14 mouse cellular contexts compared by ENCODE assay signal in the genomic region with DNA sequence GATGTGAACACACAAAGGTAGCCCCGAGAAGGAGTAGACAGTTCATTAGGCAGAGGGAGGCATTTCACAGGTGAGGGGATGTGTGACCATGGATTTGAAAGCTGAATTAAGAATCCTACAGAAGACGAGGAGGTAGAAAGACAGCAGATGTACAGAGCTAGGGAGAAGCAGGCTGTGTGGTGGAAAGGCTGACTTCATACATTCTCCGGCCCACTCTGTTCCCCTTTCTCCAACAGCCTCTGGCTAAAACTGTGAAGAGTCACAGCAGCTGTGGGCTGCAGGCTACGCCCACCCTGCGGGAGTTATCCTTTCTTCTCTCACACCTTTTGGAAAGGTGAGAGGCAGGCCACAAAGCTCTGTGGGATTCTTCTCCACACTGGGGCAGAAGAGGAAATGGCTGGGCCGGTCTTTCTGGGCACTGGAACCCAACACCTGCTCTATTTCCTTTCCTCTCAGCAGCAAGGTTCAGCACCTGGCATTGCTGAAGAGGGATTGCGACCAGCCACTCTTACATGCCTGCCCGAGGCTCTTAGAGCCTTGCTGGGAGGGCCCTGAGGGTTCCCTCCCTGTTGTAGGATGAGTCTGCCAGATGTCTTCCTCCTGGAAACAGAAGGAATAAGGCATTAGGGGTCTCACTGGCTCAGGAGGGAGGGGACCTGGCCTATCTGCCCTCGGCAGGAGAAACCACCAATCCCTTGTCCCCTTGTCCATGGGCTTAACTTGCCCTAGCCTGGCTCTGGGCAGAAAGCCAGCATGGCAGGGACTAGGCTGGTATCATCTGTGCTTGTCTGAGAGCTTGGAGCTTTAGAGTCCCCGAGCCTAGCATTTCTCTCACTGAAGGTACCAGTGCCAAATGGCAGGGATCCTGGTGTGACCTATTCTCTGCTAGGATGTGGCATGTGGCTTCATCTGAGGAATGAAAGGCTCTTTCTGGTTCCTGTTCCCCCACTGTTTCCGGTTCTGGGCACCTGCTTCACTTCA. TPM values are rescaled to one million over a fixed set of nuclear protein-coding genes. Genes with fewer than 3 reads are reported as not detected.
DNase-seq lines count a peak whose midpoint lies in the region; ATAC-seq and TF ChIP-seq lines count a peak whose summit lies in the region.
"Had no signal": no experiment of that assay in that cellular context is flagged by ENCODE, and none has a peak within 500 bp of the region (broad histone marks: within the 10 kb centered on the region; RNA-seq: fewer than 3 reads in every experiment).

No protein-coding gene starts in this region.

- H3K9ac ChIP-seq in forebrain, postnatal 0 days, result no peak overlapping the region
- no peak overlapping the region for H3K9ac ChIP-seq in forebrain, embryonic 12.5 days
- H3K9ac ChIP-seq: limb, embryonic 12.5 days had no signal

- WGBS in forebrain, postnatal 0 days, result 66% methylated on average over 11 of the region's 11 CpGs
- 78% methylated on average over 11 of the region's 11 CpGs for WGBS in forebrain, embryonic 12.5 days
- 24% methylated on average over 11 of the region's 11 CpGs for WGBS in cerebellum, adult 2 months

- DNase-seq in forebrain, postnatal 0 days, result no peak
- DNase-seq in left cerebral cortex, postnatal 25 days (ENCODE audit: low spot score in 2 of 2), result peak; percentile 14 to 56
- DNase-seq in left cerebral cortex, adult 9 months (ENCODE audit: low spot score in 2 of 2), result no peak
- peak; percentile 78 to 88 for DNase-seq in cerebellum, adult 2 months
- DNase-seq in retina, postnatal 7 days (ENCODE audit: low read depth, low spot score), result peak; percentile 43
- DNase-seq in adrenal gland, adult 2 months, result no peak
- DNase-seq in natural killer cell, adult 2 months (ENCODE audit: low spot score in 2 of 2), result no peak
- DNase-seq: adrenal gland, postnatal 36 days had no signal

- H3K9me3 ChIP-seq in forebrain, postnatal 0 days (ENCODE audit: low read length), result no peaks in the 10 kb centered on the region
- H3K9me3 ChIP-seq in forebrain, embryonic 12.5 days, result no peaks in the 10 kb centered on the region
- H3K9me3 ChIP-seq: limb, embryonic 12.5 days had no signal

- H3K4me2 ChIP-seq in forebrain, postnatal 0 days (ENCODE audit: low read depth), result no peak overlapping the region
- H3K4me2 ChIP-seq in forebrain, embryonic 12.5 days, result no peak overlapping the region
- H3K4me2 ChIP-seq: limb, embryonic 12.5 days had no signal

- peak; percentile 44 for ATAC-seq in forebrain, postnatal 0 days
- no peak for ATAC-seq in forebrain, embryonic 12.5 days (ENCODE audit: low FRiP score)
- ATAC-seq: forebrain, embryonic 14.5 days; lung, postnatal 0 days had no signal

- no peak overlapping the region for H3K27ac ChIP-seq in forebrain, postnatal 0 days (ENCODE audit: low read depth, low read length)
- no peak overlapping the region for H3K27ac ChIP-seq in forebrain, embryonic 12.5 days
- H3K27ac ChIP-seq in cerebellum, adult 2 months (ENCODE audit: insufficient read depth, low read length), result peak overlapping the region; percentile 8; the same call in 1 of the 2 replicates
- H3K27ac ChIP-seq: limb, embryonic 12.5 days had no signal

- H3K27me3 ChIP-seq in forebrain, postnatal 0 days (ENCODE audit: insufficient read depth, low read length), result no peaks in the 10 kb centered on the region
- H3K27me3 ChIP-seq in forebrain, embryonic 12.5 days, result no peaks in the 10 kb centered on the region; the same call in 1 of the 2 replicates
- no peaks in the 10 kb centered on the region for H3K27me3 ChIP-seq in cerebellum, adult 2 months (ENCODE audit: control insufficient read depth, insufficient read depth, low read length)

- H3K4me1 ChIP-seq in forebrain, postnatal 0 days (ENCODE audit: insufficient read depth), result no peaks in the 10 kb centered on the region
- no peaks in the 10 kb centered on the region for H3K4me1 ChIP-seq in forebrain, embryonic 12.5 days
- peaks cover 21% of the 10 kb centered on the region for H3K4me1 ChIP-seq in cerebellum, adult 2 months (ENCODE audit: control insufficient read depth, insufficient read depth, low read length)

- intact Hi-C loops in left cerebral cortex, postnatal 25 days (cut with DNase I), result no loop called here

- TF ChIP-seq POLR2A in cerebellum, adult 2 months (IDR thresholded peaks at IDR 0.05; ENCODE audit: borderline replicate concordance, insufficient read depth, low read length), result no peak

- no peak overlapping the region for H3K4me3 ChIP-seq in forebrain, postnatal 0 days (ENCODE audit: low read depth, low read length)
- no peak overlapping the region for H3K4me3 ChIP-seq in forebrain, embryonic 12.5 days (replicated peaks)
- H3K4me3 ChIP-seq in cerebellum, adult 2 months (replicated peaks; ENCODE audit: insufficient read depth, low read depth, low read length), result no peak overlapping the region
- H3K4me3 ChIP-seq: limb, embryonic 12.5 days had no signal

- no peaks in the 10 kb centered on the region for H3K36me3 ChIP-seq in forebrain, postnatal 0 days (ENCODE audit: insufficient read depth)
- no peaks in the 10 kb centered on the region for H3K36me3 ChIP-seq in forebrain, embryonic 12.5 days (replicated peaks)
- H3K36me3 ChIP-seq: limb, embryonic 12.5 days had no signal

- TF ChIP-seq CTCF in forebrain, postnatal 0 days (IDR thresholded peaks at IDR 0.05; ENCODE audit: low read depth), result no peak
- TF ChIP-seq CTCF in cerebellum, adult 2 months (IDR thresholded peaks at IDR 0.05; ENCODE audit: borderline replicate concordance, insufficient read depth, low read depth, low read length), result no peak

RNA-seq across cellular contexts. Expression of a gene that starts 42.5 kb away (rescaled TPM):
- total RNA-seq in forebrain, postnatal 0 days (2014; rRNA removed), result 0.10 TPM in 1 of 2 replicates, not detected in the other
- 0.11 TPM in 1 of 2 replicates, not detected in the other for polyA plus RNA-seq in forebrain, postnatal 0 days (2015; fragmentation: Nextera tagmentation; extraction: Ambion mirVana)
- polyA plus RNA-seq in forebrain, embryonic 12.5 days (2016; fragmentation: Nextera tagmentation; extraction: Ambion mirVana), result 0.12 TPM in 1 of 2 replicates, not detected in the other
- not detected for total RNA-seq in left cerebral cortex, postnatal 25 days (2021)
- polyA plus RNA-seq in cerebellum, adult 2 months (2012; rRNA removed), result 0.05 and 0.06 TPM in 2 replicates
- total RNA-seq in adrenal gland, adult 2 months (2021), result under 1 TPM; 0.17 to 0.73 TPM
- polyA plus RNA-seq in adrenal gland, adult 2 months (2012; rRNA removed), result 0.27 and 0.34 TPM in 2 replicates
- total RNA-seq: MEL had no signal

RNA-seq across cellular contexts. Expression of a gene that starts 46.6 kb away (rescaled TPM):
- total RNA-seq in forebrain, postnatal 0 days (2014; rRNA removed), result not detected in 2 replicates
- not detected in 2 replicates for polyA plus RNA-seq in forebrain, postnatal 0 days (2015; fragmentation: Nextera tagmentation; extraction: Ambion mirVana)
- not detected in 2 replicates for polyA plus RNA-seq in forebrain, embryonic 12.5 days (2016; fragmentation: Nextera tagmentation; extraction: Ambion mirVana)
- not detected for total RNA-seq in left cerebral cortex, postnatal 25 days (2021)
- polyA plus RNA-seq in cerebellum, adult 2 months (2012; rRNA removed), result 0.10 TPM in 1 of 2 replicates, not detected in the other
- total RNA-seq in adrenal gland, adult 2 months (2021), result not detected
- polyA plus RNA-seq in adrenal gland, adult 2 months (2012; rRNA removed), result 0.11 TPM in 1 of 2 replicates, not detected in the other
- total RNA-seq: adrenal gland, postnatal 36 days; MEL had no signal
- polyA plus RNA-seq: forebrain, embryonic 14.5 days; heart, embryonic 14.5 days; limb, embryonic 12.5 days had no signal

Comparison
In these comparisons a context has a peak if more than half of its experiments do, and no peak if none do; other contexts are left out.
1. DNase-seq: peak in left cerebral cortex, postnatal 25 days (2 of 2), cerebellum, adult 2 months (2 of 2) and retina, postnatal 7 days (single experiment); none in forebrain, postnatal 0 days (single experiment), left cerebral cortex, adult 9 months (0 of 2), adrenal gland, adult 2 months (single experiment) and natural killer cell, adult 2 months (0 of 2).